Comparison of ENCODE assay signal across 8 mouse cellular contexts in genomic region chr6:30957784-30958735, GRCm38 (mm10). TPM values are rescaled to one million over a fixed set of nuclear protein-coding genes. Genes with fewer than 3 reads are reported as not detected.
A peak's percentile ranks its signal among the peaks of the same experiment; 100 is the strongest.
DNase-seq lines count a peak whose midpoint lies in the region; ATAC-seq and TF ChIP-seq lines count a peak whose summit lies in the region.

No protein-coding gene starts in this region.

- peak overlapping the region; percentile 91 for H3K4me2 ChIP-seq in lung, embryonic 15.5 days
- H3K4me2 ChIP-seq in forebrain, embryonic 16.5 days (ENCODE audit: low read length), result peak overlapping the region; percentile 56
- H3K4me2 ChIP-seq in intestine, embryonic 15.5 days (replicated peaks), result peak overlapping the region; percentile 95

- peaks cover 27% of the 10 kb centered on the region for H3K9me3 ChIP-seq in lung, embryonic 15.5 days
- peaks cover 29% of the 10 kb centered on the region for H3K9me3 ChIP-seq in forebrain, embryonic 16.5 days (ENCODE audit: control insufficient read depth, low read length)
- H3K9me3 ChIP-seq in intestine, embryonic 15.5 days, result peaks cover 17% of the 10 kb centered on the region

- no peak for TF ChIP-seq CTCF in lung, adult 2 months (IDR thresholded peaks at IDR 0.05; ENCODE audit: insufficient read depth, low read length)
- TF ChIP-seq CTCF in small intestine, adult 2 months (IDR thresholded peaks at IDR 0.05; ENCODE audit: extremely low read depth, insufficient read length, insufficient replicate concordance, low read depth, low read length), result no peak

- peak overlapping the region; percentile 14; the same call in 1 of the 2 replicates for H3K9ac ChIP-seq in lung, embryonic 15.5 days
- 0 out of 2 replicates have a peak overlapping the region, but pooled peaks have one; percentile 22 for H3K9ac ChIP-seq in forebrain, embryonic 16.5 days (replicated peaks; ENCODE audit: low read depth, low read length)
- peak overlapping the region; percentile 32; the same call in 1 of the 2 replicates for H3K9ac ChIP-seq in intestine, embryonic 15.5 days

- 5% methylated on average over 78 of the region's 84 CpGs for WGBS in lung, embryonic 15.5 days
- 10% methylated on average over 82 of the region's 84 CpGs for WGBS in lung, adult 2 months
- 1% methylated on average over 78 of the region's 84 CpGs for WGBS in forebrain, embryonic 16.5 days
- WGBS in intestine, embryonic 15.5 days, result 6% methylated on average over 83 of the region's 84 CpGs
- 7% methylated on average over 84 of the region's 84 CpGs for WGBS in small intestine, adult 2 months

- H3K27me3 ChIP-seq in lung, embryonic 15.5 days, result peaks cover 49% of the 10 kb centered on the region
- H3K27me3 ChIP-seq in forebrain, embryonic 16.5 days (replicated peaks; ENCODE audit: control insufficient read depth, insufficient read depth, low read length), result peaks cover 56% of the 10 kb centered on the region
- H3K27me3 ChIP-seq in intestine, embryonic 15.5 days (replicated peaks), result peaks cover 33% of the 10 kb centered on the region
- peaks cover 31% of the 10 kb centered on the region for H3K27me3 ChIP-seq in small intestine, adult 2 months (ENCODE audit: control insufficient read depth, insufficient read depth, low read length)

- H3K4me1 ChIP-seq in lung, embryonic 15.5 days, result 0 out of 2 replicates have a peak, but pooled peaks cover 7% of the 10 kb centered on the region
- H3K4me1 ChIP-seq in lung, adult 2 months (ENCODE audit: control insufficient read depth, insufficient read depth, low read length), result no peaks in the 10 kb centered on the region
- H3K4me1 ChIP-seq in forebrain, embryonic 16.5 days (replicated peaks; ENCODE audit: control insufficient read depth, insufficient read depth, low read length), result 0 out of 2 replicates have a peak, but pooled peaks cover 3% of the 10 kb centered on the region
- H3K4me1 ChIP-seq in intestine, embryonic 15.5 days (replicated peaks), result peaks cover 3% of the 10 kb centered on the region; the same call in 1 of the 2 replicates
- H3K4me1 ChIP-seq in small intestine, adult 2 months (ENCODE audit: control insufficient read depth, insufficient read depth, insufficient read length, low read length), result no peaks in the 10 kb centered on the region

- no peak for DNase-seq in lung, adult 2 months
- peak; percentile 34 for DNase-seq in brain, adult 2 months (ENCODE audit: low read depth, low spot score)
- DNase-seq in lung, postnatal 10 days, result peak; percentile 25

- peaks cover 5% of the 10 kb centered on the region; the same call in 1 of the 2 replicates for H3K36me3 ChIP-seq in lung, embryonic 15.5 days
- H3K36me3 ChIP-seq in forebrain, embryonic 16.5 days (ENCODE audit: control insufficient read depth, insufficient read depth), result peaks cover 5% of the 10 kb centered on the region
- 0 out of 2 replicates have a peak, but pooled peaks cover 3% of the 10 kb centered on the region for H3K36me3 ChIP-seq in intestine, embryonic 15.5 days
- H3K36me3 ChIP-seq in small intestine, adult 2 months (ENCODE audit: control insufficient read depth, insufficient read depth, low read length), result no peaks in the 10 kb centered on the region

- ATAC-seq in lung, embryonic 15.5 days (ENCODE audit: borderline replicate concordance, extremely low read depth, low FRiP score, low TSS enrichment), result no peak
- ATAC-seq in forebrain, embryonic 16.5 days, result no peak
- ATAC-seq in intestine, embryonic 15.5 days, result no peak; the same call in 1 of the 2 replicates
- ATAC-seq in erythroid progenitor cell, adult 5-6 weeks (replicated peaks; ENCODE audit: low FRiP score, poor library complexity, severe bottlenecking), result no peak

- no peak overlapping the region for H3K27ac ChIP-seq in lung, embryonic 15.5 days
- H3K27ac ChIP-seq in forebrain, embryonic 16.5 days (ENCODE audit: low read length), result no peak overlapping the region
- H3K27ac ChIP-seq in intestine, embryonic 15.5 days, result no peak overlapping the region
- no peak overlapping the region for H3K27ac ChIP-seq in small intestine, adult 2 months (ENCODE audit: insufficient read depth, low read depth, low read length)

- no peak for TF ChIP-seq POLR2A in lung, adult 2 months (IDR thresholded peaks at IDR 0.05; ENCODE audit: borderline replicate concordance, extremely low read depth, low read depth, low read length)
- TF ChIP-seq POLR2A in small intestine, adult 2 months (IDR thresholded peaks at IDR 0.05; ENCODE audit: low read depth, low read length), result no peak

- H3K4me3 ChIP-seq in lung, embryonic 15.5 days, result peak overlapping the region; percentile 54
- H3K4me3 ChIP-seq in lung, adult 2 months (replicated peaks; ENCODE audit: extremely low read depth, low read depth, low read length), result no peak overlapping the region
- H3K4me3 ChIP-seq in forebrain, embryonic 16.5 days (replicated peaks; ENCODE audit: low read length), result peak overlapping the region; percentile 48
- H3K4me3 ChIP-seq in intestine, embryonic 15.5 days (replicated peaks), result peak overlapping the region; percentile 62
- peak overlapping the region; percentile 50 for H3K4me3 ChIP-seq in small intestine, adult 2 months (ENCODE audit: low read depth, low read length)

RNA-seq across cellular contexts. Expression of gene Klf14, which starts 0.8 kb away (rescaled TPM):
- polyA plus RNA-seq in lung, embryonic 15.5 days (2015; fragmentation: Nextera tagmentation; extraction: Ambion mirVana), result 1.4 TPM in 2 replicates
- not detected in 2 replicates for polyA plus RNA-seq in lung, adult 2 months (2012; rRNA removed)
- polyA plus RNA-seq in forebrain, embryonic 16.5 days (2015; fragmentation: Nextera tagmentation; extraction: Ambion mirVana), result 0.17 and 0.33 TPM in 2 replicates
- 2.8 and 3.4 TPM in 2 replicates for polyA plus RNA-seq in intestine, embryonic 15.5 days (2015; fragmentation: Nextera tagmentation; extraction: Ambion mirVana)
- not detected in 2 replicates for polyA plus RNA-seq in small intestine, adult 2 months (2012; rRNA removed)
- total RNA-seq in erythroid progenitor cell, adult 5-6 weeks (2015; ENCODE audit: low replicate concordance), result not detected in 2 replicates
- not detected in 2 replicates for total RNA-seq in erythroid progenitor cell, adult 5-6 weeks (2017; ENCODE audit: low replicate concordance)

RNA-seq across cellular contexts. Expression of gene Tsga13, which starts 42.7 kb away (rescaled TPM):
- polyA plus RNA-seq in lung, embryonic 15.5 days (2015; fragmentation: Nextera tagmentation; extraction: Ambion mirVana), result 0.21 TPM in 1 of 2 replicates, not detected in the other
- not detected in 2 replicates for polyA plus RNA-seq in lung, adult 2 months (2012; rRNA removed)
- polyA plus RNA-seq in forebrain, embryonic 16.5 days (2015; fragmentation: Nextera tagmentation; extraction: Ambion mirVana), result 0.19 and 0.31 TPM in 2 replicates
- polyA plus RNA-seq in intestine, embryonic 15.5 days (2015; fragmentation: Nextera tagmentation; extraction: Ambion mirVana), result 0.19 TPM in 1 of 2 replicates, not detected in the other
- not detected in 2 replicates for polyA plus RNA-seq in small intestine, adult 2 months (2012; rRNA removed)
- not detected in 2 replicates for total RNA-seq in erythroid progenitor cell, adult 5-6 weeks (2015; ENCODE audit: low replicate concordance)
- total RNA-seq in erythroid progenitor cell, adult 5-6 weeks (2017; ENCODE audit: low replicate concordance), result not detected in 2 replicates
